Mouse (Mus musculus) heart, embryonic 14.5 days (tissue): Measurements from ENCODE around the gene Acad12. TPM values are rescaled to one million over a fixed set of nuclear protein-coding genes. Genes with fewer than 3 reads are reported as not detected.
"Not testable (repeated sequence)": the region's sequence is repeated elsewhere in the genome, so short reads cannot be mapped to it uniquely, and the experiment has no call there.

Experiments
- ATAC-seq: fragments of 200-750 bp; cut with Nextera tagmentation; 2 replicates; pipeline ENCODE4 v1.8.0; 2017; ENCODE audit warnings: low read depth, moderate TSS enrichment; ENCODE audit not compliant: insufficient number of reproducible peaks, insufficient read depth, low FRiP score
- H3K27ac ChIP-seq, 2 experiments: fragments of 200-500 bp in 1 of 2; fragments of 300-500 bp in 1 of 2; sonication (generic) in 1 of 2; replicated peaks in 1 of 2; 2 replicates each; pipeline ENCODE4 v1.5.1; 2012 to 2014; ENCODE audit warnings: low read depth in 2 of 2, low read length in 2 of 2, control low read depth in 1 of 2, mild to moderate bottlenecking in 1 of 2, mixed read lengths in 1 of 2; ENCODE audit not compliant: control insufficient read depth in 1 of 2, insufficient read depth in 1 of 2
- H3K27me3 ChIP-seq: fragments of 300-500 bp; sonication (generic); 2 replicates; pipeline ENCODE4 v1.6.1; 2014; ENCODE audit warnings: mild to moderate bottlenecking, low read length, control low read depth; ENCODE audit not compliant: control insufficient read depth, insufficient read depth
- H3K36me3 ChIP-seq: fragments of 300-500 bp; sonication (generic); 2 replicates; pipeline ENCODE4 v1.6.1; 2014; ENCODE audit warnings: mild to moderate bottlenecking, control low read depth, low read length, mixed read lengths; ENCODE audit not compliant: control insufficient read depth, insufficient read depth
- H3K4me1 ChIP-seq, 2 experiments: fragments of 200-500 bp in 1 of 2; fragments of 300-500 bp in 1 of 2; sonication (generic) in 1 of 2; 2 replicates each; pipeline ENCODE4 v1.6.1; 2012 to 2014; ENCODE audit warnings: low read length in 2 of 2, control low read depth in 1 of 2, mixed read lengths in 1 of 2; ENCODE audit not compliant: control insufficient read depth in 2 of 2, insufficient read depth in 2 of 2
- H3K4me2 ChIP-seq: fragments of 300-500 bp; sonication (generic); 2 replicates; pipeline ENCODE4 v1.6.1; 2014; ENCODE audit warnings: mild to moderate bottlenecking, low read length
- H3K4me3 ChIP-seq, 2 experiments: fragments of 200-500 bp in 1 of 2; fragments of 300-500 bp in 1 of 2; sonication (generic) in 1 of 2; 2 replicates each; pipeline ENCODE4 v1.5.1; 2012 to 2014; ENCODE audit warnings: low read length in 2 of 2, mild to moderate bottlenecking in 2 of 2, control low read depth in 1 of 2, low read depth in 1 of 2, moderate library complexity in 1 of 2; ENCODE audit not compliant: control insufficient read depth in 1 of 2, insufficient read depth in 1 of 2
- H3K9ac ChIP-seq: fragments of 300-500 bp; sonication (generic); 2 replicates; pipeline ENCODE4 v1.6.1; 2014; ENCODE audit warnings: mild to moderate bottlenecking, low read length
- H3K9me3 ChIP-seq: fragments of 300-500 bp; sonication (generic); 2 replicates; pipeline ENCODE4 v1.6.1; 2016; ENCODE audit warnings: low read length, control low read depth; ENCODE audit not compliant: control insufficient read depth
- WGBS: fragments of 180-500 bp; shearing (Covaris S2); extraction: QIAGEN DNeasy Blood & Tissue Kit; methylation state at CpG from one replicate; pipeline ENCODE4 v1.1.7; 2014; 5-methylcytosine and 5-hydroxymethylcytosine counted together
- polyA plus RNA-seq: library from polyadenylated mRNA; unstranded; fragments of >200 nt; fragmentation: Nextera tagmentation; extraction: Ambion mirVana; gene quantifications from 2 replicates; pipeline ENCODE4 v1.2.1, GENCODE M21; 2014

The Acad12 gene
- polyA plus RNA-seq, 1 experiment from 2014 or later, result 7.3 TPM

DNA sequence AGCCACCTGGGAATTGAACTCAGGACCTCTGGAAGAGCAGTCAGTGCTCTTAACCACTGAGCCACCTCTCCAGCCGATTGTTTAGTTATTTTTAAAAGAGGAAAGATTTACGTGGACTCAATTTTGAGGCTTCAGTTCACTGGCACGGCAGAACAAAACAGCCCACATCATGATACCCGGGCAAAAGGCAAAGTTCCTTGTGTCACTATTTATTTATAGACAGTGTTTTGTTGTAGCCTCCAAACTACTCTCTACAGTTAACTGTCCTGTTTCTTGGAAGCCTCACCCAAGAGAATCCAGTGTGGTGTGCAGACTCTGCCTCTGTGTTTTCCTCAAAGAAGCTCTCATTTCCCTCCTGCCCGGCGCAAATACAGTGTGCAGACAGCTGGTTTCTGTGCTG is 6.7 kb downstream of the Acad12 start:
- Histone ChIP-seq H3K4me3 (no peak overlapping the region), H3K27me3 (no peaks in the 10 kb centered on the region), H3K4me2 (no peak overlapping the region), H3K9ac (no peak overlapping the region), H3K36me3 (no peaks in the 10 kb centered on the region), H3K27ac (no peak overlapping the region), H3K4me1 (no peaks in the 10 kb centered on the region), H3K9me3 (no peaks in the 10 kb centered on the region)
- no peak for ATAC-seq
- WGBS, result 79% methylated on average over 6 of the region's 6 CpGs

DNA sequence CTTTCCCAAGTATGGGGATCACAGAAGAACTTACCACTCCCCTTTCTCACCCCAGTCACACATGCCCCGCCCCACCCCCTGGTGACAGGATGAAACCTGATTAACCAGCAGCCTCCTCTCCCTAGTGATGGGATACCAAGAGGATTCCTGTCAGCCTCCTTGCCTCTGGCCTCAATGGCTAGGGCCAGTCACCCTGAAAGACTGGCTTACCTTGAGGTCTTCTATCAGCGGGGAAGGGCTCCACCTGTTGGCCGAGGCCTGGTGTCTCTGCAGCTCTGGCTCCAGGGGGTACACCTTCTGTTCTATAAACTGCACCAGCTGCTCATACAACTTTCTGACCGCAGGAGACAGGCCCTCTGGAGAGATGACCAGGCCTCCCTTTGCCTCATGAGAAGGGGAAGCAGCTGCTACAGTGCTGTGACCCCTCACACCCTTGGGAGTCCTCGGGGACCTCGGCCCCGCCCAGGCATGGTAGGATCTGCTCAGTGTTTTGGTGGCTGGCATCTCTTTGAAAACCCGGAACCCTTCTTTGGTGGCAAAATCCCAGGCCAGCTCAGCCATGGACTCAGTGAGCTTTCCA is 9.1 kb downstream of the Acad12 start:
- not testable (repeated sequence) for H3K4me2 ChIP-seq, H3K4me3 ChIP-seq, H3K9ac ChIP-seq, H3K4me1 ChIP-seq, H3K27me3 ChIP-seq, ATAC-seq, H3K27ac ChIP-seq, H3K36me3 ChIP-seq, H3K9me3 ChIP-seq
- whole genome bisulfite sequencing, result 41% methylated on average over 8 of the region's 8 CpGs

DNA sequence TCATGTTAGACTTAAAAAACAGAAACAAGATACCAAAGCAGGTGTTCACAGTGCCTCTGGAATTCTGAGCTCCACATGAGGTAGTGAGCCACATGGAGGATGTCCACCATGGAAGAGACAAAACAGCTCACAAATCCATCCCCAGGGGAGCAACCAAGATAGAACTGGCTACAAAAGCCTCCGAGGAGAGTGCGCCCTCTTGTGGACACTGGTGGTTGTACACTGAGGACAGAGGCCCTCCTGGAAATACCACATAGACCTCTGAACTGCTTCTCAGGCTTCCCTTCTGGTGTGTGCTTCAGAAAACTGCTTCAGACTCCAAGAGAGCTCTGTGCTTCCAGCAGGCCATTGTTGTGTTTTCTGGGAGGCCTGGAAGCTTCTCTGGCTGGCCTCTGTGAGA is 12.6 kb downstream of the Acad12 start:
- no peaks in the 10 kb centered on the region for H3K9me3 ChIP-seq
- no peak overlapping the region for H3K27ac ChIP-seq
- H3K4me1 ChIP-seq, result 0 out of 4 replicates have a peak, but pooled peaks cover 0 to 3% of the 10 kb centered on the region in 2 experiments
- H3K36me3 ChIP-seq, result no peaks in the 10 kb centered on the region
- no peak for ATAC-seq
- H3K9ac ChIP-seq, result no peak overlapping the region
- H3K4me3 ChIP-seq, result no peak overlapping the region
- no peaks in the 10 kb centered on the region for H3K27me3 ChIP-seq
- WGBS, result 2% methylated on average over 2 of the region's 2 CpGs
- no peak overlapping the region for H3K4me2 ChIP-seq

DNA sequence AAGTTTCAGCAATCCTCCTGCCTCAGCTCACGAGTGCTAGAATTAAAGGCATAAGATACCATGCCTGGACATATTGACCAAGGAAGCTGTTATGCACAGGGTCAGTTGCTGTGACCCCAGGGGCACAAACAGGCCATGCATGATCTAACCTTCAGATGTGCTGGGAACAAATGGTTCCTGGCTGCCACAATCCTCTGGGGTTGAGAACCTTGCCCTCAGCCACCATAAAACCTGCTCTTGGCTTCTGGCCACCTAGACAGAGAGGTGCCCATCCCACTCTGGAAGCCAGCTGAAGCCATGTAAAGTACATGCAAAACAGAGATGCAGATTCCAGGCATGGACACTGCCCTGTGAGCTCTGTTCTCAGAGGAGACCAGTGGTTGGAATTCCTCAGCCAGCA is 14.9 kb downstream of the Acad12 start:
- not testable (repeated sequence) for H3K4me1 ChIP-seq, H3K27me3 ChIP-seq, H3K4me2 ChIP-seq, H3K4me3 ChIP-seq, H3K36me3 ChIP-seq, H3K9me3 ChIP-seq, H3K9ac ChIP-seq, ATAC-seq, H3K27ac ChIP-seq
- 50% methylated on average over 1 of the region's 1 CpGs for WGBS

GRCm38 (mm10) chr5:121601547-121602299 is 17.0 kb downstream of the Acad12 start:
- no peaks in the 10 kb centered on the region for H3K27me3 ChIP-seq
- WGBS, result 31% methylated on average over 9 of the region's 9 CpGs
- no peak overlapping the region for H3K4me2 ChIP-seq
- H3K9ac ChIP-seq, result no peak overlapping the region
- ATAC-seq, result no peak; the same call in 1 of the 2 replicates
- H3K36me3 ChIP-seq, result no peaks in the 10 kb centered on the region
- H3K27ac ChIP-seq, result no peak overlapping the region
- H3K9me3 ChIP-seq, result no peaks in the 10 kb centered on the region
- peaks cover 3% of the 10 kb centered on the region in 2 experiments; a peak in 2 of 4 replicates for H3K4me1 ChIP-seq
- no peak overlapping the region for H3K4me3 ChIP-seq

DNA sequence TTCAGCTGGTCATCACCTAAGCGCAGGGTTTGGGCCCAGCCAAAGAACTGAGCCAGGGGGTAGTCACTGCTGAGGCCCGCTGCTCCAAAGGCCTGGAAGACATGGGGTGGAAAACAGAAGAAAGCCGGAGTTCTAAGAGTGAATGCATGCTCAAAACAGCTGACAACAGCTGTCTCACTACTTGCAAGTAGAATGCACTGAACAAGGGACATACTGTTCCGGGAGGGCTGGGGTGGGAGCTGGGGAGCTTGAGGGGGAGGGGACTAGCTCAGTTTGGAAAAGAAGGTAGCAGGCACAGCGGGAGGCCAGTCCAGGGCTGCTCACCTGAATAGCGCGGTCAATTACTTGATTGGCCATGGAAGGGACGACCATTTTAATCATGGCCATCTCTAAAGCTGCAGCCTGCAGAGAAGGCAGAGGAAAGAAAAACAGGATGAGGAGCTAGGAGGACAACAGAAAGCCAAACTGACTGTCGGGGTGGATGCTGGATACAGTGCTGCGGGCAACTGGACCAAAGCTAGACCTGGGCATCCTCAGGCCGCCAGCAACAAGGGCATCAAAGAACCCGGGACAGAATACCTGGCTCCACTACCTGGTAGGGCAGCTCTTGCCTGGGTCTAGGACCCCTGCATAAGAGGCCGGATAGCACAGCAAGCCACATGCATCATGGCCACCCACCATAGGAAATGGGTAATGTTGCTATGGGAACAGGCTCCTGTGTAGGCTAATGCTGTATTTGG is 19.7 kb downstream of the Acad12 start:
- Histone ChIP-seq H3K4me1 (peaks cover 9 to 13% of the 10 kb centered on the region in 2 experiments; a peak in 3 of 4 replicates), H3K9ac (no peak overlapping the region), H3K4me2 (no peak overlapping the region), H3K27me3 (no peaks in the 10 kb centered on the region), H3K36me3 (no peaks in the 10 kb centered on the region), H3K9me3 (no peaks in the 10 kb centered on the region), H3K4me3 (no peak overlapping the region), H3K27ac (no peak overlapping the region)
- 67% methylated on average over 13 of the region's 13 CpGs for WGBS
- no peak for ATAC-seq

GRCm38 (mm10) chr5:121597991-121598537 is 20.7 kb downstream of the Acad12 start:
- no peak overlapping the region for H3K27ac ChIP-seq
- peaks cover 14 to 17% of the 10 kb centered on the region in 2 experiments; a peak in 3 of 4 replicates for H3K4me1 ChIP-seq
- H3K9me3 ChIP-seq, result no peaks in the 10 kb centered on the region
- no peaks in the 10 kb centered on the region for H3K36me3 ChIP-seq
- no peak overlapping the region for H3K9ac ChIP-seq
- 78% methylated on average over 7 of the region's 7 CpGs for WGBS
- H3K27me3 ChIP-seq, result no peaks in the 10 kb centered on the region
- no peak for ATAC-seq
- no peak overlapping the region for H3K4me2 ChIP-seq
- no peak overlapping the region for H3K4me3 ChIP-seq
